Mouse (Mus musculus) forelimb bud, embryonic 11.5 days (tissue): ENCODE measurements around the gene Gm21319.
"Not testable (repeated sequence)": the region's sequence is repeated elsewhere in the genome, so short reads cannot be mapped to it uniquely, and the experiment has no call there.

Experiments
- DNase-seq: peaks from one replicate; pipeline ENCODE4 v3.0.0-alpha.2; 2012; ENCODE audit warnings: low read depth, low spot score

Gene Gm21319

DNA sequence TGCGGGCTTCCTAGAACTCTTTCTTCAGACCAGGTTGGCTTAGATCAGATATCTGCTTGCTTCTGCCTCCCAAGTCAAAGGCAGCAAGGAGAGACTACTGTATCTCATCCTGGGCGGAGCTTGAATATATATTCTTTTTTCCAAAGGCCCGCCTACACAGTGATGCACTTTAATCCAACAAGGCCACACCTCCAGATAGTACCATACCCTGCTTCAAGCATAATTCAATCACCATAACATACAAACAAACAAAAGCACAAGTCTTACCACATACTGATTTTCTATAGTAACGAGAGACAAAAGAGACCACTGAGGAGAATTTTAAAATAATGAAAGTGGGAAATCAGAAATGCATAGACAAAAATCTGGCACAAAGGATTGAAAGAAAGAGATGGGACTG, at the start of gene Gm21319:
Gm21319 (minus strand) TSS at position 101 of the 400 bp plus-strand sequence.
- not testable (repeated sequence) for DNase-seq

DNA sequence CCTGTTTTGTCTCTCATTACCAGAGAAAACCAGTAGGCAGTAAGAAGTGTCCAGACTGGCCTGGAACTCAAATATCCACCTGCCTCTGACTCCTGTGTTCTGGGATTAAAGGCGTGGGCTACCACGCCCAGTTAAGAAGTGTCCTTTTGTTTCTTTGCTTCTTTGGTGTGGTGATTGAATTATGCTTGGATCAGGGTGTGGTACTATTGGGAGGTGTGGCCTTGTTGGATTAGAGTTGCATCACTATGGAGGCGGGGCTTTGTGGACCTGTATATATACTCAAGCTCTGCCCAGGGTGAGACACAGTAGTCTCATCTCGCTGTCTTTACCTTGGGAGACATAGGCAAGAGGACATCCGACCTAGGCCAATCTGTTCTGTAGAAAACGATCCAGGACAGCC, 40.7 kb upstream of the Gm21319 start, which contains the start of gene BB287469:
BB287469 (plus strand) TSS at position 301 of the 400 bp plus-strand sequence.
- not testable (repeated sequence) for DNase-seq

DNA sequence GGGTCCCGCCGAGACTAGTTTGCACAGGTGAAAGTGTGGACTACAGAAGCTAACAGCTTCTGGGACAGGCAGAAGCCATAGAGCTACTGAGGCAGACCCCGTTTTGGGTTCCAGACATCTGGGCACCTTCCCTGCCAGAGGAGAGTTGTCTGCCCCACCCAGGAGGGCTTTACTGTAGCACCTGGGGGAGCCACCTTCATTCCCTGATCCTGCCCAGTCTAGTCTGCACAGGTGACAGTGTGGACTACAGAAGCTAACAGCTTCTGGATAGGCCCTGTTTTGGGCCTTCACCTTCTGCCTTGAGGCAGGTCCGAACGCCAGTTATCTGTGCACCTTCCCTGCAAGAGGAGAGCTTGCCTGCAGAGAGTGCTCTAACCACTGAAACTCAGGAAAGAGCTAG, 22.4 kb upstream of the Gm21319 start:
- not testable (repeated sequence) for DNase-seq

DNA sequence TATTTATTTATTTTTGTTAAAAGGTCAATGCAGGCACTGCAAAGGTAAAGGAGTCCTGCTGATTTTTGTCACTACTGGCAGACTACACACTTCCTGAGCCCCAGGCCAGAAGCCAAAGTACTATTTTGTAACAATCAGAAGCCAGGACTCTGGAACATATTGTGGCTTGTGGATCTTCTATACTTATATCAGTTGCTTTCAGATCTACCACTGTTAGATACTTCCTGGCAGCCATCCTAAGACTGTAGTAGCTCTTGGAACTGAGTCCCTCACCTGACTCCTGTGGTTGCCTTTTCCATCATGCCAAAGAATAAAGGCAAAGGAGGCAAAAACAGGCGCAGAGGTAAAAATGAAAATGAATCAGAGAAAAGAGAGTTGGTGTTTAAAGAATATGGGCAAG, 19.7 kb upstream of the Gm21319 start, which contains the start of gene Gm21936:
Gm21936 (plus strand) TSS at position 301 of the 400 bp plus-strand sequence.
- DNase-seq, result not testable (repeated sequence)
